Mouse (Mus musculus) kidney, postnatal 0 days (tissue): ENCODE measurements around the gene Sbpl. TPM values are rescaled to one million over a fixed set of nuclear protein-coding genes. Genes with fewer than 3 reads are reported as not detected.

Source experiments
- ATAC-seq: fragments of 200-750 bp; cut with Nextera tagmentation; replicated peaks from 2 replicates; pipeline ENCODE4 v1.8.0; 2017; ENCODE audit warnings: low read depth, moderate number of reproducible peaks, moderate TSS enrichment, moderate library complexity; ENCODE audit not compliant: low FRiP score
- DNase-seq: peaks from one replicate; pipeline ENCODE4 v3.0.0-alpha.2; 2016; ENCODE audit warnings: low spot score
- H3K27ac ChIP-seq: fragments of 300-500 bp; sonication (generic); 2 replicates; pipeline ENCODE4 v1.5.1; 2014; ENCODE audit warnings: mild to moderate bottlenecking
- H3K27me3 ChIP-seq: fragments of 300-500 bp; sonication (generic); 2 replicates; pipeline ENCODE4 v1.6.1; 2014; ENCODE audit warnings: low read length, mixed read lengths; ENCODE audit not compliant: insufficient read depth
- H3K36me3 ChIP-seq: fragments of 300-500 bp; sonication (generic); 2 replicates; pipeline ENCODE4 v1.6.1; 2014; ENCODE audit warnings: low read length, mixed read lengths; ENCODE audit not compliant: insufficient read depth
- H3K4me1 ChIP-seq: fragments of 300-500 bp; sonication (generic); replicated peaks from 2 replicates; pipeline ENCODE4 v1.6.1; 2014; ENCODE audit warnings: antibody characterized with exemption, low read length, mixed read lengths; ENCODE audit not compliant: insufficient read depth
- H3K4me2 ChIP-seq: fragments of 300-500 bp; sonication (generic); 2 replicates; pipeline ENCODE4 v1.6.1; 2014; ENCODE audit warnings: mild to moderate bottlenecking, low read length, moderate library complexity, mixed read lengths
- H3K4me3 ChIP-seq: fragments of 300-500 bp; sonication (generic); replicated peaks from 2 replicates; pipeline ENCODE4 v1.5.1; 2014; ENCODE audit warnings: low read depth, low read length
- H3K9ac ChIP-seq: fragments of 300-500 bp; sonication (generic); 2 replicates; pipeline ENCODE4 v1.6.1; 2014; ENCODE audit warnings: low read depth, low read length
- H3K9me3 ChIP-seq: fragments of 300-500 bp; sonication (generic); replicated peaks from 2 replicates; pipeline ENCODE4 v1.6.1; 2016; ENCODE audit warnings: low read length, inconsistent platforms, mixed read lengths
- CTCF ChIP-seq: IDR thresholded peaks from 2 replicates; pipeline ENCODE4 v1.5.1; 2016; ENCODE audit warnings: antibody characterized with exemption, low read depth, mild to moderate bottlenecking, moderate library complexity
- WGBS: fragments of 180-500 bp; shearing (Covaris S2); extraction: QIAGEN DNeasy Blood & Tissue Kit; methylation state at CpG from one replicate; pipeline ENCODE4 v1.1.7; 2014; 5-methylcytosine and 5-hydroxymethylcytosine counted together
- polyA plus RNA-seq: library from polyadenylated mRNA; unstranded; fragments of >200 nt; fragmentation: Nextera tagmentation; extraction: Ambion mirVana; gene quantifications from 2 replicates; pipeline ENCODE4 v1.2.1, GENCODE M21; 2015

Gene Sbpl
- polyA plus RNA-seq: not detected in 2 replicates

GRCm38 (mm10) chr17:23955174-23955573 is at the start of gene Sbpl:
TSS of gene Sbpl (minus strand) at chr17:23955274.
- no peak for DNase-seq
- Histone ChIP-seq H3K9me3 (no peaks in the 10 kb centered on the region), H3K4me3 (no peak within 1 kb of the TSS), H3K36me3 (no peaks in the 10 kb centered on the region), H3K27me3 (no peaks in the 10 kb centered on the region), H3K9ac (no peak within 1 kb of the TSS), H3K4me2 (no peak within 1 kb of the TSS), H3K27ac (no peak within 1 kb of the TSS), H3K4me1 (no peaks in the 10 kb centered on the region)
- ATAC-seq: no peak
- TF ChIP-seq CTCF: no peak
- 82% methylated on average over 5 of the region's 5 CpGs for WGBS

GRCm38 (mm10) chr17:24004071-24004665 is 49.1 kb upstream of the Sbpl start:
- no peak for TF ChIP-seq CTCF
- ATAC-seq (no peak), DNase-seq (no peak)
- Histone ChIP-seq H3K9me3 (no peaks in the 10 kb centered on the region), H3K4me3 (no peak overlapping the region), H3K27ac (no peak overlapping the region), H3K36me3 (no peaks in the 10 kb centered on the region), H3K4me1 (no peaks in the 10 kb centered on the region), H3K27me3 (no peaks in the 10 kb centered on the region), H3K9ac (no peak overlapping the region), H3K4me2 (no peak overlapping the region)
- 92% methylated on average over 14 of the region's 14 CpGs for WGBS

GRCm38 (mm10) chr17:24000404-24000803 is 45.3 kb upstream of the Sbpl start:
- ATAC-seq (no peak), DNase-seq (no peak)
- no peaks in the 10 kb centered on the region for H3K27me3 ChIP-seq
- H3K36me3 ChIP-seq: no peaks in the 10 kb centered on the region
- no peak overlapping the region for H3K9ac ChIP-seq
- no peak overlapping the region for H3K4me2 ChIP-seq
- 41% methylated on average over 5 of the region's 5 CpGs for WGBS
- no peaks in the 10 kb centered on the region for H3K9me3 ChIP-seq
- H3K4me3 ChIP-seq: no peak overlapping the region
- H3K4me1 ChIP-seq: no peaks in the 10 kb centered on the region
- TF ChIP-seq CTCF: no peak
- no peak overlapping the region for H3K27ac ChIP-seq

- no peaks in the 10 kb centered on the region for H3K9me3 ChIP-seq
- no peak overlapping the region for H3K4me3 ChIP-seq
- no peaks in the 10 kb centered on the region for H3K4me1 ChIP-seq
- no peaks in the 10 kb centered on the region for H3K36me3 ChIP-seq
- no peaks in the 10 kb centered on the region for H3K27me3 ChIP-seq
- no peak for TF ChIP-seq CTCF
- H3K4me2 ChIP-seq: no peak overlapping the region
- ATAC-seq (no peak), DNase-seq (no peak)
- H3K9ac ChIP-seq: no peak overlapping the region
- no peak overlapping the region for H3K27ac ChIP-seq
- WGBS: 29% methylated on average over 6 of the region's 6 CpGs
These were observed 43.3 kb upstream of the Sbpl start for GRCm38 (mm10) chr17:23998383-23998782.

GRCm38 (mm10) chr17:23997901-23998300 is 42.8 kb upstream of the Sbpl start, which contains the start of gene Prss22:
TSS of gene Prss22 (minus strand) at chr17:23998100.
- Histone ChIP-seq H3K9me3 (no peaks in the 10 kb centered on the region), H3K27me3 (no peaks in the 10 kb centered on the region), H3K9ac (no peak within 1 kb of the TSS), H3K4me1 (no peaks in the 10 kb centered on the region), H3K4me2 (no peak within 1 kb of the TSS), H3K4me3 (no peak within 1 kb of the TSS), H3K27ac (no peak within 1 kb of the TSS), H3K36me3 (no peaks in the 10 kb centered on the region)
- WGBS: 63% methylated on average over 2 of the region's 2 CpGs
- TF ChIP-seq CTCF: no peak
- ATAC-seq (no peak), DNase-seq (no peak)

- H3K4me3 ChIP-seq: no peak overlapping the region
- no peak for ATAC-seq
- H3K4me1 ChIP-seq: no peaks in the 10 kb centered on the region
- no peak overlapping the region for H3K9ac ChIP-seq
- no peaks in the 10 kb centered on the region for H3K9me3 ChIP-seq
- peak; percentile 7; the same call in 1 of the 2 replicates for TF ChIP-seq CTCF
- 43% methylated on average over 1 of the region's 1 CpGs for WGBS
- H3K27ac ChIP-seq: no peak overlapping the region
- no peak overlapping the region for H3K4me2 ChIP-seq
- DNase-seq: no peak
- no peaks in the 10 kb centered on the region for H3K27me3 ChIP-seq
- no peaks in the 10 kb centered on the region for H3K36me3 ChIP-seq
These were observed 40.3 kb upstream of the Sbpl start for GRCm38 (mm10) chr17:23995421-23995820.

- ATAC-seq: no peak
- H3K36me3 ChIP-seq: no peaks in the 10 kb centered on the region
- H3K4me1 ChIP-seq: no peaks in the 10 kb centered on the region
- H3K4me3 ChIP-seq: no peak overlapping the region
- H3K9me3 ChIP-seq: no peaks in the 10 kb centered on the region
- H3K27me3 ChIP-seq: no peaks in the 10 kb centered on the region
- WGBS: 78% methylated on average over 7 of the region's 7 CpGs
- no peak overlapping the region for H3K4me2 ChIP-seq
- H3K27ac ChIP-seq: no peak overlapping the region
- no peak for TF ChIP-seq CTCF
- H3K9ac ChIP-seq: no peak overlapping the region
- no peak for DNase-seq
These were observed 39.6 kb upstream of the Sbpl start for GRCm38 (mm10) chr17:23994667-23995066.
